Comparison of ENCODE assay signal across 8 mouse cellular contexts in the genomic region with DNA sequence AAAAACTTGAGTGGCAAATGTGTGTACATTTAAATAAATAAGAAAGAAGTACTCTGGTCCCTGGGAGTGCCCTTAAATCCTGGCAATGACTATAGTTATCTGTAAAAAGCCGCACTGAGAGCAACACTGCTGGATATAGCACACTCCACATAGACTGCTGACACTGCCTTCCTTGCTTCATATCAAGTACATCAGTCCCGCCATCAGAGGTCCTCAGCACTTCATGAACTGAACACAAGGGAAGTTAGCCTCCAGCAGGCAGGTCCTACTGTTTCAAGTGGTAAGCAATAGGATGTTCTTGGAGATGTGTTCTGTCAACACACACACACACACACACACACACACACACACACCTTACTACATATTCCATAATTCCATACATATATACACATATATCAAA.
DNase-seq lines count a peak whose midpoint lies in the region; ATAC-seq and TF ChIP-seq lines count a peak whose summit lies in the region.

No protein-coding gene starts in this region.

- TF ChIP-seq POLR2A in thymus, adult 2 months (IDR thresholded peaks at IDR 0.05; ENCODE audit: control insufficient read depth, extremely low read depth, insufficient read depth, low read length, poor library complexity): no peak

- no peaks in the 10 kb centered on the region for H3K36me3 ChIP-seq in midbrain, embryonic 11.5 days (ENCODE audit: control insufficient read depth, insufficient read depth, low read length)
- H3K36me3 ChIP-seq in midbrain, embryonic 10.5 days: no peaks in the 10 kb centered on the region
- H3K36me3 ChIP-seq in hindbrain, postnatal 0 days (ENCODE audit: insufficient read depth, low read length): no peaks in the 10 kb centered on the region
- no peaks in the 10 kb centered on the region for H3K36me3 ChIP-seq in thymus, adult 2 months (ENCODE audit: control insufficient read depth, insufficient read depth, low read length)

- TF ChIP-seq CTCF in hindbrain, postnatal 0 days (IDR thresholded peaks at IDR 0.05; ENCODE audit: low read depth): peak; percentile 76
- TF ChIP-seq CTCF in thymus, adult 2 months (IDR thresholded peaks at IDR 0.05; ENCODE audit: borderline replicate concordance, control insufficient read depth, extremely low read depth, insufficient read depth, low read length, poor library complexity): no peak

- peaks cover 3% of the 10 kb centered on the region for H3K27me3 ChIP-seq in midbrain, embryonic 11.5 days (ENCODE audit: control insufficient read depth, insufficient read depth, low read length)
- H3K27me3 ChIP-seq in midbrain, embryonic 10.5 days (ENCODE audit: low read depth, poor library complexity, severe bottlenecking): peaks cover 51% of the 10 kb centered on the region
- H3K27me3 ChIP-seq in hindbrain, postnatal 0 days (ENCODE audit: insufficient read depth, low read length): no peaks in the 10 kb centered on the region
- H3K27me3 ChIP-seq in thymus, adult 2 months (ENCODE audit: control insufficient read depth, insufficient read depth, low read length): no peaks in the 10 kb centered on the region

- H3K4me2 ChIP-seq in midbrain, embryonic 11.5 days: no peak overlapping the region
- H3K4me2 ChIP-seq in hindbrain, postnatal 0 days (ENCODE audit: low read depth, low read length): no peak overlapping the region

- no peak overlapping the region for H3K9ac ChIP-seq in midbrain, embryonic 11.5 days (ENCODE audit: low read length)
- no peak overlapping the region for H3K9ac ChIP-seq in hindbrain, postnatal 0 days (replicated peaks; ENCODE audit: low read length)

- H3K9me3 ChIP-seq in midbrain, embryonic 11.5 days (ENCODE audit: control insufficient read depth, low read length): no peaks in the 10 kb centered on the region
- H3K9me3 ChIP-seq in midbrain, embryonic 10.5 days (replicated peaks): no peaks in the 10 kb centered on the region
- no peaks in the 10 kb centered on the region for H3K9me3 ChIP-seq in hindbrain, postnatal 0 days (ENCODE audit: low read length)

- no peak overlapping the region for H3K4me3 ChIP-seq in midbrain, embryonic 11.5 days (ENCODE audit: low read depth, low read length)
- no peak overlapping the region for H3K4me3 ChIP-seq in midbrain, embryonic 10.5 days
- H3K4me3 ChIP-seq in hindbrain, postnatal 0 days (ENCODE audit: low read length): no peak overlapping the region
- H3K4me3 ChIP-seq in thymus, adult 2 months (ENCODE audit: control insufficient read depth, insufficient read depth, low read length): no peak overlapping the region

- H3K27ac ChIP-seq in midbrain, embryonic 11.5 days (ENCODE audit: low read depth, low read length): no peak overlapping the region
- H3K27ac ChIP-seq in midbrain, embryonic 10.5 days (replicated peaks): no peak overlapping the region
- H3K27ac ChIP-seq in hindbrain, postnatal 0 days: no peak overlapping the region
- H3K27ac ChIP-seq in thymus, adult 2 months (ENCODE audit: control insufficient read depth, insufficient read depth, low read length): no peak overlapping the region

- peak; percentile 12 for DNase-seq in cerebellum, adult 9-10 months
- no peak for DNase-seq in cerebellum, adult 11 months
- no peak for DNase-seq in midbrain, embryonic 11.5 days (ENCODE audit: low spot score, missing footprints)
- no peak for DNase-seq in midbrain, embryonic 10.5 days (ENCODE audit: low spot score)
- peak; percentile 78 for DNase-seq in hindbrain, postnatal 0 days (ENCODE audit: low spot score)
- DNase-seq in lung, postnatal 36 days: peak; percentile 40
- DNase-seq in Muller cell, postnatal 12 days (ENCODE audit: inconsistent ontology term): no peak
- DNase-seq in thymus, adult 2 months: no peak

- WGBS in midbrain, embryonic 11.5 days: 88% methylated on average over 2 of the region's 2 CpGs
- 83% methylated on average over 2 of the region's 2 CpGs for WGBS in midbrain, embryonic 10.5 days
- 75% methylated on average over 2 of the region's 2 CpGs for WGBS in hindbrain, postnatal 0 days
- 88% methylated on average over 2 of the region's 2 CpGs for WGBS in thymus, adult 2 months

- peaks cover under 1% of the 10 kb centered on the region for H3K4me1 ChIP-seq in midbrain, embryonic 11.5 days (ENCODE audit: control insufficient read depth, insufficient read depth, low read length)
- peaks cover 30% of the 10 kb centered on the region for H3K4me1 ChIP-seq in midbrain, embryonic 10.5 days
- no peaks in the 10 kb centered on the region for H3K4me1 ChIP-seq in hindbrain, postnatal 0 days (ENCODE audit: insufficient read depth, low read length)
- H3K4me1 ChIP-seq in thymus, adult 2 months (replicated peaks; ENCODE audit: control insufficient read depth, insufficient read depth, low read length): no peaks in the 10 kb centered on the region

- peak; percentile 57; the same call in 1 of the 2 replicates for ATAC-seq in midbrain, embryonic 11.5 days (ENCODE audit: low FRiP score)
- peak; percentile 70; the same call in 1 of the 2 replicates for ATAC-seq in hindbrain, postnatal 0 days

Comparison
In these comparisons a context has a peak if more than half of its experiments do, and no peak if none do; other contexts are left out.
1. DNase-seq: peak in cerebellum, adult 9-10 months (single experiment), hindbrain, postnatal 0 days (single experiment) and lung, postnatal 36 days (single experiment); none in cerebellum, adult 11 months (single experiment), midbrain, embryonic 11.5 days (single experiment), midbrain, embryonic 10.5 days (single experiment), Muller cell, postnatal 12 days (single experiment) and thymus, adult 2 months (single experiment).